Mouse (Mus musculus): ENCODE data around the gene Ttll8. TPM values are rescaled to one million over a fixed set of nuclear protein-coding genes. Genes with fewer than 3 reads are reported as not detected.
A peak's percentile ranks its signal among the peaks of the same experiment; 100 is the strongest.

Gene Ttll8
- polyA plus RNA-seq, 1 experiment from 2014 or later, result not detected

DNA sequence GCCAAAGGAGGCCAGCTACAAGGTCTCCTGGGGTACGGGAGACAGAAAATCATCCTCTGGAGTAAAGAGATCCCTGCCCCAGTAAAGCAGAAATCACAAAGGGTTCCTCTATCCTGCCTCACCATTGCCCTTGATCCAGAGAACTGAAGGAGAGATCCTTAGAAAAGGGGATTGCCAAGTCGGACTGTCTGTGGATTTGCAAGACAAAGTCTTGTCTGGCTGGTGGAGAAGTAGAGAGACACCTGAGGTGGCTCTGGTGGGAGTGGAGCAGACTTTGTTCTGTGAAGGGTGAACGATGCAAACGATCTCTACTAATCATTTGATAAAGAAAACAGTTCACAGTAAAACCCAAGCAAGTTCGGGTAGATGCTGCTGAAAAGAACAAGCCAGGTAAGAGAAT lies 61.3 kb downstream of the Ttll8 start:
- Histone ChIP-seq H3K27ac (ENCODE audit: low read depth) (no peak overlapping the region), H3K36me3 (ENCODE audit: insufficient read depth) (no peaks in the 10 kb centered on the region), H3K4me3 (ENCODE audit: low read depth, low read length) (no peak overlapping the region), H3K4me2 (no peak overlapping the region), H3K9me3 (ENCODE audit: low read depth, low read length) (no peaks in the 10 kb centered on the region), H3K9ac (no peak overlapping the region), H3K4me1 (ENCODE audit: insufficient read depth) (no peaks in the 10 kb centered on the region), H3K27me3 (ENCODE audit: insufficient read depth, low read length) (no peaks in the 10 kb centered on the region)
- no peak for TF ChIP-seq CTCF (IDR thresholded peaks at IDR 0.05; ENCODE audit: low read depth)
- no peak for DNase-seq
- 72% methylated on average over 5 of the region's 5 CpGs for WGBS
- no peak for ATAC-seq (ENCODE audit: insufficient read depth)

DNA sequence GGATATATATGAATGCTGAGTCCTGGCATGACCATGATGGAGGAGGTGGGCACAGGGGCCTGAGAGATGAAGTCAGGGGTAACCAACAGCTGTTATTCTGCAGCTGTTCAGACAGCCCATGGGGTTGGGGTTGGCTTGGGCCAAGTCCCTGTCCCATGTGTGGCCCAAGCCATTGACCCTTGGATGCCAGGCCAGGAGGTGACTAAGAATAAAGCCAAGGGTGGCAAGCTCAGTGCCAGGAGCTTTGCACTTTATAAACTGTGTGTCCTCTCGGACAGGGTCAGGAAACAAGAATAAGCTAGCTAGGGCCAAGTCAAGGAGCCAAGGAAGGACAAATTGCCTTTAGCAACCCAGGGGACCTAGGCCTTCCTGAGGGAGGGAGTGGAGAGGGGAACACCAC lies 62.0 kb downstream of the Ttll8 start:
- H3K4me1 ChIP-seq (ENCODE audit: insufficient read depth), result no peaks in the 10 kb centered on the region
- no peak for TF ChIP-seq CTCF (IDR thresholded peaks at IDR 0.05; ENCODE audit: low read depth)
- no peak overlapping the region for H3K27ac ChIP-seq (ENCODE audit: low read depth)
- no peak overlapping the region for H3K4me2 ChIP-seq
- no peak overlapping the region for H3K9ac ChIP-seq
- no peaks in the 10 kb centered on the region for H3K27me3 ChIP-seq (ENCODE audit: insufficient read depth, low read length)
- H3K4me3 ChIP-seq (ENCODE audit: low read depth, low read length), result no peak overlapping the region
- 79% methylated on average over 1 of the region's 1 CpGs for WGBS
- H3K36me3 ChIP-seq (ENCODE audit: insufficient read depth), result no peaks in the 10 kb centered on the region
- DNase-seq (no peak), ATAC-seq (ENCODE audit: insufficient read depth) (no peak)
- H3K9me3 ChIP-seq (ENCODE audit: low read depth, low read length), result no peaks in the 10 kb centered on the region

DNA sequence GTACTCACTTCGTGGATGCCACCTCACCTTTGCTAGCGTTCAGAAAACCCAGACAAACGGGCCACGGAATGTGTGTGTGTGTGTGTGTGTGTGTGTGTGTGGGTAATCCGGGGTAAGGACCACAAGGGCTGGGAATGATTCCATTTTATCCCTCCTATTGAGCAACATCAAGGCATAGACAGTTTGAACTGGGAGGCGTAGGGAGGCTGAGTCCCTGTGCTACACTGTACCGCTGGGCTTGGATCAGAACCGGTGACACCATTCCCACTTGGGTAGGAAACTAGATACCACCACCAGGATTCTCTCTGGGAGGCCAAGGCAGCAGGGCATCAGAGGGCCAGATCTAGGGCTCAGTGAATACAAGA lies 62.6 kb downstream of the Ttll8 start:
- Histone ChIP-seq H3K4me2 (peak overlapping the region; percentile 95), H3K27ac (ENCODE audit: low read depth) (no peak overlapping the region), H3K9ac (no peak overlapping the region), H3K36me3 (ENCODE audit: insufficient read depth) (no peaks in the 10 kb centered on the region), H3K9me3 (ENCODE audit: low read depth, low read length) (no peaks in the 10 kb centered on the region), H3K4me1 (ENCODE audit: insufficient read depth) (no peaks in the 10 kb centered on the region), H3K4me3 (ENCODE audit: low read depth, low read length) (peak overlapping the region; percentile 51; the same call in 1 of the 2 replicates), H3K27me3 (ENCODE audit: insufficient read depth, low read length) (no peaks in the 10 kb centered on the region)
- ATAC-seq (ENCODE audit: insufficient read depth), result peak; percentile 22; the same call in 1 of the 2 replicates
- WGBS, result 66% methylated on average over 8 of the region's 8 CpGs
- TF ChIP-seq CTCF (IDR thresholded peaks at IDR 0.05; ENCODE audit: low read depth), result no peak
- DNase-seq, result no peak

DNA sequence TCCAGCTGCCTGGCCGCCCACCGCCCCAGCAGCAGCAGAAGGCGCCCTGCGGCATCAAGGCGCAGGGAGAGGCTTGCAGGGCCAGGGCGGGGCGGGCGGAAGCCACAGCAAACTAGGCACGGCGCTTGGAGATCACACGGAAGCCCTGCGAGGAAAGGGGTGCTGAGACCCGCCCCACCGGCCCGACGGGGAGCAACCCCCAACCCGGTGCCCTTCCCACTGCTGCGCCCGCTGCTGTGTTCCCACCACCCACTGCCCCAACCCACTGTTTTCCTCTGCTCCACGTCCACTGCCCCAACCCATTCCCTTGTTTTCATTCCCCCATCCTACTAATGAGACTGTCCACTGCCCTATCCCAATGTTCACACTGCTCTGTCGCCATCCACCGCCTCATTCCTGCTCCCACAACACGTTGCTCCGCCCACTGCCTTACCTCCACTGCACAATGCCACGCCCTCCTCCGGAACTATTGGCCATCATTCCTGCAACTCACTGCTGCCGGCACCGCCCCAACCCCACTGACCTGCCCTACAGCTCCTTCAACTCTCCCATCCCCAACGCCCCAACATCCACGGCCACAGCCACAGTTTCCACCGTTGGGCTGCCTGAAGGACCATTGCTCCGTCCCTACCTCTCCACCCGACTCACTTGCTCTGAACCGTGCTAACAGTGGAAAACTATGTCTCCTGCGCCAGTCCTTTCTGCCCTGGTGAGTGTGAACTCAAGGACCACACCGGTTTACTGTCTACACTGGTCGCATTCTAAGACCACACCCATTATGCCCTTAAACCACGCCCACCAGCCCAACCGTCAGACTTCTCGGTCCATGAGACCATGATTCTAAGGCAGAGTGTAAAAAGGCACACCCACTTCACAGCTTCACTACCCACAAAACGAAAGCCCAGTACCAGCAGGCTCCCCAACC lies 63.2 kb downstream of the Ttll8 start:
- H3K9ac ChIP-seq, result peak overlapping the region; percentile 52
- H3K4me1 ChIP-seq (ENCODE audit: insufficient read depth), result no peaks in the 10 kb centered on the region
- H3K9me3 ChIP-seq (ENCODE audit: low read depth, low read length), result no peaks in the 10 kb centered on the region
- peak overlapping the region; percentile 51 for H3K4me3 ChIP-seq (ENCODE audit: low read depth, low read length)
- H3K36me3 ChIP-seq (ENCODE audit: insufficient read depth), result no peaks in the 10 kb centered on the region
- H3K4me2 ChIP-seq, result peak overlapping the region; percentile 95
- no peak overlapping the region for H3K27ac ChIP-seq (ENCODE audit: low read depth)
- no peaks in the 10 kb centered on the region for H3K27me3 ChIP-seq (ENCODE audit: insufficient read depth, low read length)
- DNase-seq, result peak; percentile 88
- peak; percentile 86 for ATAC-seq (ENCODE audit: insufficient read depth)
- TF ChIP-seq CTCF (IDR thresholded peaks at IDR 0.05; ENCODE audit: low read depth), result no peak
- WGBS, result 2% methylated on average over 36 of the region's 41 CpGs

DNA sequence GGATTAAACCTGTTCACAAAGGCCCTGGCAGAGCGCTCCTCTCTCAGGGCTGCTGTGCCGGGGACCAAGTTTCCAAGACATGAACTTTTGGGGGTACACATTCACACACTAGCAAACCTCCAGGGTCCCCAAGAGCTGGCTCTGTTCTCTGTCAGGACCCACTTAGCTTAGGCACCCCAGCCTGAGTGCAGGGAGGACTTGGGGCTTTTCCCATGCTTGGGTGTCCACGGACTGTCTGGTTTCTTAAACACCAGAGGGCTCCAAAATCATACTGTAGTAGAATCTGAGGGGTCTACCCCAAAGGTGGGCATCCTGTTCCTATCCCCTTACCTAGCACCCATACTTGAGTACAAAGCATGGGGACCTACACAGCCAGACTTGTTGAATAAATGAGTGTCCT lies 64.2 kb downstream of the Ttll8 start:
- Histone ChIP-seq H3K9ac (no peak overlapping the region), H3K36me3 (ENCODE audit: insufficient read depth) (no peaks in the 10 kb centered on the region), H3K27ac (ENCODE audit: low read depth) (no peak overlapping the region), H3K4me1 (ENCODE audit: insufficient read depth) (no peaks in the 10 kb centered on the region), H3K4me2 (peak overlapping the region; percentile 95), H3K4me3 (ENCODE audit: low read depth, low read length) (peak overlapping the region; percentile 51), H3K9me3 (ENCODE audit: low read depth, low read length) (no peaks in the 10 kb centered on the region), H3K27me3 (ENCODE audit: insufficient read depth, low read length) (no peaks in the 10 kb centered on the region)
- WGBS, result 81% methylated on average over 3 of the region's 3 CpGs
- ATAC-seq (ENCODE audit: insufficient read depth) (no peak), DNase-seq (no peak)
- TF ChIP-seq CTCF (IDR thresholded peaks at IDR 0.05; ENCODE audit: low read depth), result no peak

DNA sequence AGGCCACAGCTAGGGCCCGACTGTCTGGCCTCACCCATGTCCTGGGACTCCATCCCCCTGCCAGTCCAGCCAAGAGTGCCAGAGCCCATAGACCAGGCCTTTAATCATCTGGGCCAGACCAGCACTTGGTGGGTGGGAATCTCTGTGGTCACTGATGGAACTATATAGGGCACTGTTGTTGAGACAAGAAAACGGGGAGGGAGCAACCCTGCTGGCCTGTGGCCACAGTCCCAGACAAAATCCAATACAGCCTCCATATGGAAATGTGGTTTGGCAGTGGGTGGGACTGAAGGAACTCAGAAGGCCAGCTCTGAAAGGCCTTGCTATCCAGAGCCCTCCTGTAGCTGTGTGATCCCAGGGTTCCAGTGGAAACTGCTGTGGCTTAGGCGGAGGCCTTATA lies 65.2 kb downstream of the Ttll8 start:
- WGBS, result 67% methylated on average over 3 of the region's 3 CpGs
- no peak for ATAC-seq (ENCODE audit: insufficient read depth)
- DNase-seq, result peak; percentile 6

DNA sequence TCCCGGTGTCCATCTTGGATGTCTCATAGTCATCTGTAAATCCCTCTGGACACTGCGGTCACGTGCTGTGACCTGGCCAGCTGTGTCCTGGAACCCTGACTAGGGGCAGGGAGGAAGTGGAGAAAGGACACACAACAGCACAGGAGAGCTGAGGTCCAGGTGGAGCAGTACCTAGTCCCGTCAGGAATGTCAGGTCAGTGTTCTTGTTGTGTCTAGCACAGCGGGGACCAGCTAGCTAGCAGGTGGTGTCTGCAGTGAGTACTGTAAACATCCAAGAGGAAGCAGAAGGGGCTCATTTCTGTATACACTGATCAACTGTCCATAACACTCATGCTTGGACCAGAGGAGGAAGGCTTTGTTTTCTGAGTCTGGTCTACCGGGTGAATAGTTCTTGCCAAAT lies 68.8 kb downstream of the Ttll8 start:
- no peak for ATAC-seq (ENCODE audit: insufficient read depth)
- Histone ChIP-seq H3K36me3 (ENCODE audit: insufficient read depth) (no peaks in the 10 kb centered on the region), H3K4me2 (no peak overlapping the region), H3K9ac (no peak overlapping the region), H3K4me1 (ENCODE audit: insufficient read depth) (no peaks in the 10 kb centered on the region), H3K4me3 (ENCODE audit: low read depth, low read length) (no peak overlapping the region), H3K27me3 (ENCODE audit: insufficient read depth, low read length) (no peaks in the 10 kb centered on the region), H3K9me3 (ENCODE audit: low read depth, low read length) (no peaks in the 10 kb centered on the region), H3K27ac (ENCODE audit: low read depth) (no peak overlapping the region)
- DNase-seq, result no peak
- 72% methylated on average over 6 of the region's 6 CpGs for WGBS
- TF ChIP-seq CTCF (IDR thresholded peaks at IDR 0.05; ENCODE audit: low read depth), result no peak

More for the DNA sequence above, 65.2 kb downstream of the Ttll8 start:
- no peak overlapping the region for H3K9ac ChIP-seq
- H3K4me1 ChIP-seq (ENCODE audit: insufficient read depth), result no peaks in the 10 kb centered on the region
- no peak for TF ChIP-seq CTCF (IDR thresholded peaks at IDR 0.05; ENCODE audit: low read depth)
- no peak overlapping the region for H3K27ac ChIP-seq (ENCODE audit: low read depth)
- H3K36me3 ChIP-seq (ENCODE audit: insufficient read depth), result no peaks in the 10 kb centered on the region
- no peak overlapping the region for H3K4me3 ChIP-seq (ENCODE audit: low read depth, low read length)
- H3K27me3 ChIP-seq (ENCODE audit: insufficient read depth, low read length), result no peaks in the 10 kb centered on the region
- H3K9me3 ChIP-seq (ENCODE audit: low read depth, low read length), result no peaks in the 10 kb centered on the region
- no peak overlapping the region for H3K4me2 ChIP-seq
